Mouse (Mus musculus) natural killer cell, adult 2 months (primary cell): ENCODE measurements around the gene Plek.

Experiments
- DNase-seq, 2 experiments: peaks; one replicate each; pipeline ENCODE4 v3.0.0; 2022; ENCODE audit warnings: low spot score in 2 of 2

The Plek gene

GRCm38 (mm10) chr11:16950226-16950975 lies 101.8 kb downstream of the Plek start:
- DNase-seq = no peak

GRCm38 (mm10) chr11:16948756-16949155 lies 103.4 kb downstream of the Plek start:
- DNase-seq = no peak

GRCm38 (mm10) chr11:16943016-16943415 lies 109.2 kb downstream of the Plek start:
- no peak for DNase-seq

- no peak for DNase-seq
Observed at GRCm38 (mm10) chr11:16941973-16942452, 110.2 kb downstream of the Plek start.

- no peak for DNase-seq
Observed at GRCm38 (mm10) chr11:16941103-16941793, 110.9 kb downstream of the Plek start.

- no peak for DNase-seq
Observed at GRCm38 (mm10) chr11:16935577-16936236, 116.5 kb downstream of the Plek start.

- DNase-seq = no peak
Observed at GRCm38 (mm10) chr11:16932159-16932558, 120.0 kb downstream of the Plek start.
